8 mouse cellular contexts compared by ENCODE assay signal in genomic region chr7:80444401-80445249, GRCm38 (mm10). TPM values are rescaled to one million over a fixed set of nuclear protein-coding genes. Genes with fewer than 3 reads are reported as not detected.
A peak's percentile ranks its signal among the peaks of the same experiment; 100 is the strongest.
DNase-seq lines count a peak whose midpoint lies in the region; ATAC-seq and TF ChIP-seq lines count a peak whose summit lies in the region.

No protein-coding gene starts in this region.

- H3K27me3 ChIP-seq in MEL (ENCODE audit: control insufficient read depth in 1 of 2, insufficient read depth in 2 of 2, low read length in 2 of 2) = no peaks in the 10 kb centered on the region
- H3K27me3 ChIP-seq in heart, embryonic 15.5 days = no peaks in the 10 kb centered on the region

- ATAC-seq in heart, embryonic 15.5 days (replicated peaks; ENCODE audit: insufficient number of reproducible peaks, insufficient read depth, low FRiP score, low read depth) = peak; percentile 60
- ATAC-seq in inflammation-experienced regulatory T-cells, adult 6 months = no peak

- peaks cover 0 to 44% of the 10 kb centered on the region in 2 experiments; a peak in 2 of 4 replicates for H3K36me3 ChIP-seq in MEL (ENCODE audit: control insufficient read depth in 1 of 2, insufficient read depth in 2 of 2, low read length in 2 of 2)
- H3K36me3 ChIP-seq in heart, embryonic 15.5 days = no peaks in the 10 kb centered on the region

- peak overlapping the region; percentile 64 to 76 for H3K4me3 ChIP-seq in MEL (ENCODE audit: control insufficient read depth in 1 of 2, insufficient read depth in 1 of 2, low read depth in 2 of 2, low read length in 2 of 2)
- H3K4me3 ChIP-seq in heart, embryonic 15.5 days = no peak overlapping the region

- peak overlapping the region; percentile 78 for H3K9ac ChIP-seq in MEL (ENCODE audit: control insufficient read depth, low read depth, low read length, poor library complexity, severe bottlenecking)
- H3K9ac ChIP-seq in heart, embryonic 15.5 days = peak overlapping the region; percentile 7; the same call in 1 of the 2 replicates

- H3K79me2 ChIP-seq in MEL (ENCODE audit: control insufficient read depth, insufficient read depth, low read length, poor library complexity) = peaks cover 8% of the 10 kb centered on the region

- peak in 1 of 2 experiments; percentile 74; a peak in 2 of 4 replicates for TF ChIP-seq POLR2A in MEL (IDR thresholded peaks at IDR 0.05; ENCODE audit: control insufficient read depth in 1 of 2, insufficient read depth in 1 of 2, low read depth in 1 of 2, low read length in 2 of 2, poor library complexity in 1 of 2)

- DNase-seq in adrenal gland, adult 2 months = peak; percentile 51
- no peak for DNase-seq in adrenal gland, adult 8-10 months
- DNase-seq in MEL (ENCODE audit: low read depth, low spot score) = peak; percentile 96
- DNase-seq in lung, postnatal 14 days = peak; percentile 51
- no peak for DNase-seq in layer of hippocampus, adult 9-11 months
- DNase-seq in right cerebral cortex, postnatal 25 days = no peak

- peak overlapping the region; percentile 99 for H3K27ac ChIP-seq in MEL (ENCODE audit: control insufficient read depth, low read depth, low read length)
- H3K27ac ChIP-seq in heart, embryonic 15.5 days = peak overlapping the region; percentile 88

- H3K4me1 ChIP-seq in MEL (ENCODE audit: control insufficient read depth in 1 of 2, insufficient read depth in 2 of 2, low read length in 2 of 2) = peaks cover 24 to 64% of the 10 kb centered on the region in 2 experiments
- peaks cover 55% of the 10 kb centered on the region for H3K4me1 ChIP-seq in heart, embryonic 15.5 days (replicated peaks)

- TF ChIP-seq EP300 in MEL (IDR thresholded peaks at IDR 0.05; ENCODE audit: low read depth in 1 of 2, low read length in 2 of 2) = peak; percentile 57 to 62

- WGBS in heart, embryonic 15.5 days = 22% methylated on average over 17 of the region's 17 CpGs

- no peak for TF ChIP-seq RAD21 in MEL (IDR thresholded peaks at IDR 0.05; ENCODE audit: low read depth, low read length)

- H3K4me2 ChIP-seq in heart, embryonic 15.5 days = peak overlapping the region; percentile 12; the same call in 1 of the 2 replicates

- no peaks in the 10 kb centered on the region for H3K9me3 ChIP-seq in MEL (replicated peaks; ENCODE audit: insufficient read depth, low read length)
- no peaks in the 10 kb centered on the region for H3K9me3 ChIP-seq in heart, embryonic 15.5 days (replicated peaks)

- TF ChIP-seq CTCF in MEL (IDR thresholded peaks at IDR 0.05 in 2 of 3, conservative IDR thresholded peaks at IDR 0.05 in 1 of 3; ENCODE audit: control insufficient read depth in 1 of 3, insufficient read depth in 1 of 3, low read depth in 2 of 3, low read length in 3 of 3, poor library complexity in 1 of 3, severe bottlenecking in 1 of 3) = no peak

TF ChIP-seq in MEL, 35 proteins besides CTCF, POLR2A, EP300 and RAD21:
- TF ChIP-seq RCOR1 (IDR thresholded peaks at IDR 0.05; ENCODE audit: low read depth, low read length) (no peak; the same call in 1 of the 2 replicates), TCF12 (IDR thresholded peaks at IDR 0.05; ENCODE audit: low read depth, low read length) (peak; percentile 75), SIN3A (IDR thresholded peaks at IDR 0.05; ENCODE audit: low read length) (peak; percentile 69), USF1 (IDR thresholded peaks at IDR 0.05; ENCODE audit: low read depth, low read length) (peak; percentile 55), TAL1 (IDR thresholded peaks at IDR 0.05; ENCODE audit: low read length) (peak; percentile 69; the same call in 1 of the 2 replicates), MAFK (IDR thresholded peaks at IDR 0.05; ENCODE audit: borderline replicate concordance, low read depth, low read length) (peak; percentile 38; the same call in 1 of the 2 replicates), GABPA (IDR thresholded peaks at IDR 0.05; ENCODE audit: low read depth, low read length) (no peak; the same call in 1 of the 2 replicates), USF2 (IDR thresholded peaks at IDR 0.05; ENCODE audit: borderline replicate concordance in 1 of 2, insufficient read depth in 1 of 2, low read depth in 1 of 2, low read length in 2 of 2) (no peak), CHD1 (IDR thresholded peaks at IDR 0.05; ENCODE audit: low read depth, low read length) (peak; percentile 92), JUND (IDR thresholded peaks at IDR 0.05; ENCODE audit: low read depth, low read length) (no peak), NELFE (IDR thresholded peaks at IDR 0.05; ENCODE audit: low read depth, low read length) (peak; percentile 76), ELF1 (IDR thresholded peaks at IDR 0.05; ENCODE audit: low read depth, low read length) (no peak; the same call in none of the 2 replicates), MAZ (IDR thresholded peaks at IDR 0.05; ENCODE audit: low read depth, low read length) (peak; percentile 59; the same call in 1 of the 2 replicates), HCFC1 (IDR thresholded peaks at IDR 0.05; ENCODE audit: low read depth, low read length) (peak; percentile 70), ZKSCAN1 (IDR thresholded peaks at IDR 0.05; ENCODE audit: low read depth, low read length) (no peak), MAX (IDR thresholded peaks at IDR 0.05; ENCODE audit: low read length) (peak; percentile 77; the same call in 1 of the 2 replicates), TBP (IDR thresholded peaks at IDR 0.05; ENCODE audit: low read depth, low read length) (peak; percentile 95), BHLHE40 (IDR thresholded peaks at IDR 0.05; ENCODE audit: borderline replicate concordance, low read depth, low read length) (peak; percentile 54; the same call in 1 of the 2 replicates), KAT2A (conservative IDR thresholded peaks at IDR 0.05; ENCODE audit: low read depth, low read length) (0 out of 2 replicates have a peak, but pooled peaks have one; percentile 46), SMC3 (IDR thresholded peaks at IDR 0.05; ENCODE audit: low read depth, low read length) (peak; percentile 17; the same call in 1 of the 2 replicates), UBTF (IDR thresholded peaks at IDR 0.05; ENCODE audit: borderline replicate concordance, insufficient read depth, low read depth, low read length) (peak; percentile 91; the same call in 1 of the 2 replicates), POLR2AphosphoS2 (IDR thresholded peaks at IDR 0.05; ENCODE audit: low read length) (peak; percentile 69; the same call in 1 of the 2 replicates), MEF2A (IDR thresholded peaks at IDR 0.05; ENCODE audit: extremely low read depth, insufficient replicate concordance, low read depth, low read length, poor library complexity, severe bottlenecking) (no peak), NRF1 (IDR thresholded peaks at IDR 0.05; ENCODE audit: insufficient read depth, low read depth, low read length, poor library complexity, severe bottlenecking) (no peak), MYB (IDR thresholded peaks at IDR 0.05; ENCODE audit: low read depth, low read length) (peak; percentile 42), POLR2AphosphoS5 (IDR thresholded peaks at IDR 0.05; ENCODE audit: borderline replicate concordance, low read depth, low read length) (no peak), MYC (IDR thresholded peaks at IDR 0.05; ENCODE audit: low read depth, low read length) (peak; percentile 62; the same call in 1 of the 2 replicates), ETS1 (IDR thresholded peaks at IDR 0.05; ENCODE audit: low read depth, low read length) (peak; percentile 82), GATA1 (IDR thresholded peaks at IDR 0.05; ENCODE audit: low read depth, low read length) (peak; percentile 80), ZMIZ1 (IDR thresholded peaks at IDR 0.05; ENCODE audit: low read depth, low read length) (peak; percentile 48; the same call in 1 of the 2 replicates), MXI1 (IDR thresholded peaks at IDR 0.05; ENCODE audit: low read depth, low read length) (peak; percentile 55), ZNF384 (IDR thresholded peaks at IDR 0.05; ENCODE audit: low read depth, low read length) (no peak), ZC3H11A (IDR thresholded peaks at IDR 0.05; ENCODE audit: low read depth, low read length) (no peak), CHD2 (IDR thresholded peaks at IDR 0.05; ENCODE audit: low read length) (0 out of 2 replicates have a peak, but pooled peaks have one; percentile 21), E2F4 (IDR thresholded peaks at IDR 0.05; ENCODE audit: borderline replicate concordance, low read depth, low read length) (0 out of 2 replicates have a peak, but pooled peaks have one; percentile 62)
TF ChIP-seq in MEL: peak in this region for 24.

RNA-seq across cellular contexts. Expression of gene Furin, which starts 39.4 kb away (rescaled TPM):
- total RNA-seq in adrenal gland, adult 2 months (2021) = 100 to 1,000 TPM; 158 to 185 TPM
- 225 and 227 TPM in 2 replicates for polyA plus RNA-seq in adrenal gland, adult 2 months (2012; rRNA removed)
- 100 to 1,000 TPM; 153 to 192 (median 166) TPM for total RNA-seq in adrenal gland, adult 8-10 months (2022)
- total RNA-seq in MEL (2012; rRNA removed) = 11.6 and 13.7 TPM in 2 replicates
- polyA plus RNA-seq in MEL (2012; ENCODE audit: insufficient read depth in 1 of 2, insufficient read length in 2 of 2, low read depth in 1 of 2, low replicate concordance in 2 of 2, missing spikeins in 1 of 2) = 10 to 100 TPM in 1 of 2 experiments, not detected in 1; 32.3 TPM
- 16.0 and 18.2 TPM in 2 replicates for polyA plus RNA-seq in heart, embryonic 15.5 days (2015; fragmentation: Nextera tagmentation; extraction: Ambion mirVana)
- polyA plus RNA-seq in inflammation-experienced regulatory T-cells, adult 6 months (2017; shearing (Covaris generic)) = 10 to 100 TPM in 1 of 3 experiments, 1 to 10 TPM in 2; 8.4 to 19.1 (median 8.6) TPM

RNA-seq across cellular contexts. Expression of gene Fes, which starts 56.9 kb away (rescaled TPM):
- 10 to 100 TPM in 1 of 2 experiments, 1 to 10 TPM in 1; 7.9 to 13.0 TPM for total RNA-seq in adrenal gland, adult 2 months (2021)
- 13.1 and 14.8 TPM in 2 replicates for polyA plus RNA-seq in adrenal gland, adult 2 months (2012; rRNA removed)
- total RNA-seq in adrenal gland, adult 8-10 months (2022) = 10 to 100 TPM in 3 of 4 experiments, 1 to 10 TPM in 1; 7.1 to 20.3 (median 15.2) TPM
- total RNA-seq in MEL (2012; rRNA removed) = 1.3 and 2.7 TPM in 2 replicates
- 1 to 10 TPM in 1 of 2 experiments, not detected in 1; 6.6 TPM for polyA plus RNA-seq in MEL (2012; ENCODE audit: insufficient read depth in 1 of 2, insufficient read length in 2 of 2, low read depth in 1 of 2, low replicate concordance in 2 of 2, missing spikeins in 1 of 2)
- polyA plus RNA-seq in heart, embryonic 15.5 days (2015; fragmentation: Nextera tagmentation; extraction: Ambion mirVana) = 10.9 and 14.4 TPM in 2 replicates
- 1 to 10 TPM in 2 of 3 experiments, under 1 TPM in 1; 0.54 to 5.8 (median 2.4) TPM for polyA plus RNA-seq in inflammation-experienced regulatory T-cells, adult 6 months (2017; shearing (Covaris generic))

Comparison
In these comparisons a context has a peak if more than half of its experiments do, and no peak if none do; other contexts are left out.
1. DNase-seq: peak in adrenal gland, adult 2 months (single experiment), MEL (single experiment) and lung, postnatal 14 days (single experiment); none in adrenal gland, adult 8-10 months (single experiment), layer of hippocampus, adult 9-11 months (single experiment) and right cerebral cortex, postnatal 25 days (single experiment).